Mouse (Mus musculus) T-helper 17 cell (primary cell): Measurements from ENCODE around the gene Evc2.

ENCODE experiments used
- in situ Hi-C, 2 experiments: fragments of 300-600 bp; cut with MboI, MseI; formaldehyde crosslinking; loops; 1 replicate in 1 of 2; 2 replicates in 1 of 2; pipeline ENCODE4 v1.15.1; 2025; ENCODE audit warnings: high pct_unique_total_duplicates in 2 of 2

Evc2 gene

DNA sequence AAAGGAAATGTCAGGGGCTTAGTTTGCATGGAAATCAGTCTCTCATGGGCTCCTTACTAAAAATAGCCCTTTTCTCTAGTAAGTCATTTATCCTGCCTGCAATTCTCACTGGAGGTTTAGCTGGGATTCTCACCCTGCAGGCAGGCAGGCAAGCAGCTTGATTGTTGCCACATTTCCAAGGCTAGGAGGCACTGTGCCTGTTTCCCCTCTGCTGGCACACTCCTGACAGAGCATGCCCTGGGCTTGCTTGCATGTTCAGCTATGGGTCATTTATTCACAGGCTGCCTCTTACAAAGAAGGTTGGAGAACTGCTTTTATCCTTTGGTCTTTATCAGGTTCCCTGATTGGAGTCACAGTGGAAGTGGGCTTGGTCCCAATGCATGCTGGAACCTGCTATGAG is 27.5 kb downstream of the Evc2 start:
- in situ Hi-C loops: no loop called here

DNA sequence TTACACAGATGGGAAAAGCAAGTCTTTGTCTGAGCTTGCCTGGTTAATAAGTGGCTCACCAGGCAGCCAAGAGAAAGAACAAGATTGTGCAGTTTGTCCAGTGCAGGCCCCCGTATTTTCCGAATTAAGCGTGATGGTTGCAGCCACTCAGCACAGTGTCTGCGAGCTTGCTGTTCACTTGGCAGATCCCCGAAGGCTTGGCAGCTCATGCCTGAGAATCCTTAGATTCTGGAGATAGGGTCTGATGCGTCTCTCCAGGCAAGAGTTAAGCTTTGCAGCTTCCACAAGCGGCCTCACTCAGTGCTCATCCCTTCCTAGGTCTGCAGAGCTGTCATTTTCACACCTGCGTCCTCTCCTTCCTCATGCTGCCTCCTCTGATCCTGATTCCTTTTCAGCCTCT is 30.5 kb downstream of the Evc2 start:
- in situ Hi-C loops: no loop called here

DNA sequence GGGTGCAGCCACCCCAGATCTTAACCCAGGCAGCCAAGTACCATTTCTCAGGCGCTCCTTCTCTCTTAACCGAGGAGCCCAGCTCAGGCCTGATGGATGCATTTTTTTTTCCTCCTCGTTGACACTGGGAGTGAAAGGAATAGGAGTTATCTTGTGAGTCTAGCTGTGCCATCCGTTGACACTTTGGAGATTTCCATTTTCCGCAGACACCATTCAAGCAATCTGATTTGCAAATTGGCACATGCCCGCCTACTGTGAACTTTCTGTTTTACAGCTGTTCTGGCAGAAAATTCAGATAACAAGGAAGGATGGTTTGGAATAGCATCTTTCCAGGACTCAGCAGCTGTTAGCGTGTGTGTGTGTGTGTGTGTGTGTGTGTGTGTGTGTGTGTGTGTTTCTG is 39.1 kb downstream of the Evc2 start:
- in situ Hi-C loops: loop anchor here in 1 of 2 experiments (5.0 kb wide), 1 partner anchor 710 kb away; no protein-coding TSS in a partner anchor

DNA sequence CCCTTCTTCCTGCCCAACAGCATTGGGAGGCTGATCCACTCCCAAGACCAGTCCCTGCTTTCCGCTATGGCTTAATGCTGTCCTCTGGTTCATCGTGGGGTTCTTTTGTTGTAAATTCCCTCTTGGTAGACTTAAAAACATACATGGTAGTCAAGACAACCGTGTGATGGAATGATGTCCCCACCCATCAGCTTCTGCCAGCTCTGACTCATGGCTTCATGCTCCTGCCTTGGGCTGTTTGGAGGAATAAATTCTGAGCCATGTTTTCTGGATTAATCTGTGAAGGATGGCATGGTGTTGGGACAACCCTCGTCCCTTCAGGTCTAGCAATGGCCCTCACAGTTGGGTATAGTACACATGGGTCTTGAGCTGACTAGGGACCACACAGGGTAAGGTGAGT is 42.3 kb downstream of the Evc2 start:
- in situ Hi-C loops: no loop called here

DNA sequence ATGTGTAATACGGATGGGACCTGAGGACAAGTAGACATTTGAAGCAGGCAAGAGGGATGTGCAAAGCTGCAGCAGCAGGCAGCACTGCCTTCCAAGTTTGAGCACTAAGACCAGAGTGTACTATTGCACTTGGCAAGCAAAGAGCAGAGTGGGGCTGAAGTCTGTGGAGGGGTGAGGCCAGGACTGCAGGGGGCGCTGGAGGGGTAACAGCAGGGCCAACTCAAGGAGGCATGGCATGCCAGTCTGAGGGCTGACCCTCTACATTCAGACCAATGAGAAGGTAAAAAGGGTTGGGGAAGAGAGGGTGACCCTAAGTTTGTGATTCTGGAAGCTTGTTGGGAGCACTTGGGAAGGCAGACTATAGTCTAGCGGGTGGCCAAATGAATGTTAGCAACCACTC is 45.3 kb downstream of the Evc2 start:
- in situ Hi-C loops: no loop called here

DNA sequence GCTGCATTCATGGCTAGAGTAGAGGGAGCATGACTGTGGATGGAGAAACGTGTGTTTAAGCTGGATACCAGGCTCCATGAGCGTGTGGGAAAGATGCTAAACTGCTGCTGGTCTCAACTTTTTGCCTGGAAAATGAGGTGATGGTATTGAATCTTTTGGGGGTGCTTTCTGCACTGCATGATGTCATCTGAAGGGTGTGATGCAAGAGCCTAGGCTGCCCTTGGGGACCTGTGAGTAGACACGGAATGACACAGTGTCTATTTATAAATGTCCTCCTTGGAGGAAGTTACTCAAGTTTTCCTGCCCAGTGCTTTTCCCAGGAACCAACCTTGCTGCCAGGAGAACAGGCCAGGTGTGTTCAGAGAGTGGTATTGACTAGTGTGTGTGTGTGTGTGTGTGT is 50.3 kb downstream of the Evc2 start:
- in situ Hi-C loops: no loop called here

DNA sequence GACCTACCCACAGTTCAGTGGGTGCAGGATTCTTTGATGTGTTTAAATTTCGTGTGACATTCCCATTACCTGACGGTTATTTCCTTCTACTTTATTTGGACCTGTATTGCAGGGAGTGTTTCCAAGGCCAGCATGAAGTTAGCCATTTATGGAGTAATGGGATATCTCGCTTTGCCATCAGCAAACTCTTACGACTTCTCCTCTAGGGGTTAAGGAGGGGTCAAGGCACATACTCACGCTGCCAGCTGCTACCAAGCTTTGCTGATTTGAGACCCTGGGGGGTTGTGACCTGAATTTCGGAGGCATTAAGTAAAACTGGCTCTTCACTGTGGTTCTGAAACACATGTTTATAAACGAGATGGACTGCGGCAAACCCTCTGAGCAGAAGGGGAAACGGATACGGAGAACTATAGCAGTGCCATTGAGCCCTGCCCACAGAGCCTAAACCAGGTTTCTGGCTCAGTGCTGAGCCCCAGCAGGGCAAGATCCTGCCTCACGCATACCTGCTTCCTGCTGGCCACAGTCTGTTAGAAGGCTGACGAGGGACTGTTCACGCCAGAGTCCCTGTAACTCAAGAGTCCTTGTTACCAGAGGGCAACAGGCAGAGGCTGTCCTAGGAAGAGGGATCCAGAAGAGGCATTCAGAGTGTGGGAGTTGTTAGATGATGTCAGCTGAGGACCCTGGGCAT is 51.7 kb downstream of the Evc2 start:
- in situ Hi-C loops: no loop called here

DNA sequence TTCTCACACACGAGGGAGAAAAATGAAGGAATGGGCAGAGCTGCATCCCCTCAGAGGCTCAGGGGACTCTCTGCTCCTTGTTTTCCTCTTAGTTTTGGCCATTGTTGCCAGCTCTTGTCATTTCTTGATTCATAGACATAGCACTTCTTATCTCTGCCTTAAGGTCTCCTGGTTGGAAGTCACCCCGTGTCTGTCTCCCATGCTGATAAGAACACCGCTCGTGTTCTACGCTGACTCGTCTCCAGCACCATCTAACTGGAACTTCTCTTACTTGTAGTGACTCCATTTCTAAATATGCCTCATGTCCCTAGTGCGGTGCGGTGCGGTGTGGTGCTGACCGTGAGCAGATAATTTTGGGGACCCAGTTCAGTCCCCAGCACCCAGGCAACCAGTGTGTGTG is 52.6 kb downstream of the Evc2 start:
- in situ Hi-C loops: no loop called here

DNA sequence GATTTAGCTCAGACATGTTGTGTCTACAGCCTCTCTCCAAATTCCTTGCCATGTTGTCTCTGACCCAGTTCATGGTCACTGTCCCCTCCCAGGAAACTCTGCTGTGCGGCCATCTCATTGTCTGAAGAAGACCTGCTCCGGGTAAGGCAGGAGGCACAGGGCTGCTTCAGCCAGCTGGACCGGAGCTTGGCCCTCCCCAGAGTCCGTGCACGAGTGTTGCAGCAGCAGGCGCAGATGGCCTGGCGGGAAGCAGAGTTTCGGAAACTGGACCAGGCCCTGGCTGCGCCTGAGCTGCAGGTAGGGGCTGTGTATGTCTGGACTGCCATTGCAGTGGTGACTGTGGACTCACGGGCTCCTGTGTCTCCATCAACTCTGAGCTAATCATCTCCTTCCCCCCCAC is 53.6 kb downstream of the Evc2 start:
- in situ Hi-C loops: no loop called here

DNA sequence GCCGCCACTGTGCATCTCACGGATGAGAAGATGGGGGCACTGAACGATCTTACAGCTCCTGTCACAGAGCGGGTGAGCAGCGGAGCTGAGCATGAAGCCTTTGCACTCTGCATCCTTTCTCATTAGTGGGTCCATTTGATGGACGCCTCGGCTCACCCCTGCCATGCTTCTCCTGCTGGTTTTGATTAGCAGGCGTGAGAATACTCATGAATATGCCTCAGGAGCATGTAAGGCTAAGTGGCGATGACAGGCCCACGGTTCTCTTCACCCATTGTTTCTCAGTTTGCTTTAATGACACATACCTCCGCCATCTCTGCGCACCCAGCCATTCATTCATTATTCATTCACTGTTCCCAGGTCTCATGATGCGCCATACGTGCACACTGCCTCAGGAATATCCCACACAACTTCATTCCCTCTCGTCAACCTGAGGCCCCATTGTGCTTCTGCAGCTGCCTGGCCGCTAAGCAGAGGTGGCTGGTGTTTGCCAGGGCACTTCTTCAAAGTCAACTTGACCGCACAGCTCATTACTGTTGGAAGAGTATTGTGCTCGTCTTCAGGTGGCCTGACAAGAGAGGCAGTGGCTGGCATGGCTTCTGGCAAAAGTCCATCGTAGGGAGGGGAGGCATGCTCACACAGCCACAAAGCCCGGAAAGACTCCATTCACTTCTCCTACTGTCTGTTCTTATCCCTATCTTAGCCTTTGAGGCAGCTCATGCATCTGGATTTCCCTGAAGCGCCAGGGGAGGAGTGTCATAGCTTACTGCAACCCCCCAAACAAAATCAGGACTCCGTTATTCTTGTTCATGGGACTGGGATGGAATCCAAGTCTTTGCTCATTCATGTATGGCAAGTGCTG is 57.1 kb downstream of the Evc2 start:
- in situ Hi-C loops: no loop called here

DNA sequence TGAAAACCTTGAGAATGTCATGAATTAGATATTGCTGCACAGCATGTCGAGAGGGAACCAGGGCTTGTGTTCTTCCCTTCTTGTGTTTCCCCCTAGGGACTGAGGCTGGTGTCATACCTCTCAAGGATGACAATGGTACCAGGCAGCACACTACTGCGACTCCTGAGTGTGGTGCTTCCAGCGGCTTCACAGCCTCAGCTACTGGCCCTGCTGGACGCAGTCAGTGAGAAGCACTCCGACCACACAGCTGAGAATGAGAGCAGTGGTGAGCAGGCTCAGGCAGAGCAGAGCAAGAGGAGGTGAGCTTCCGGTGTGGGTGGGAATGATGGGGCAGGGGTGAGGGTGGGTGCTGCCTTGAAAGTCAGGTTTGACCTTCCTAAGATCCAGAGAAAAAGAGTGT is 80.7 kb downstream of the Evc2 start:
- in situ Hi-C loops: no loop called here

DNA sequence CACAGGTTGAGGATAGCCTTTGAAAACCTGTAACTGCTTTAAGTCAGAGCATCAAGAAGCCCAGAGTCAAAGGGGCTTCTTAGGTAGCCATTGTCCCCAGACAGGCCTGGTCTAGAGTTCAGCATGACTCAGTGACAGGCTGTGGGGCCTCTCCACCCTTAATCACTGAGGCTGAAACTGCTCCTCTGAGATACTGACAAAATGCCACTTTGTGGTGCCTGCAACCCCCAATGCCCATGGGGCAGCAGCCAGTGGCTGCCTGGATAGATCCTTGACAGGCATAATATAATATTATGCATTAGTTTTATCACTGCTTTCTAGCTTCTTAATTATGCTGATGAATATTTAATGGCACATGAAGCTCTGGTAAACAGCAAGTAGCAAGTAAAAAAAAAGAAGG is 88.9 kb downstream of the Evc2 start:
- in situ Hi-C loops: no loop called here

DNA sequence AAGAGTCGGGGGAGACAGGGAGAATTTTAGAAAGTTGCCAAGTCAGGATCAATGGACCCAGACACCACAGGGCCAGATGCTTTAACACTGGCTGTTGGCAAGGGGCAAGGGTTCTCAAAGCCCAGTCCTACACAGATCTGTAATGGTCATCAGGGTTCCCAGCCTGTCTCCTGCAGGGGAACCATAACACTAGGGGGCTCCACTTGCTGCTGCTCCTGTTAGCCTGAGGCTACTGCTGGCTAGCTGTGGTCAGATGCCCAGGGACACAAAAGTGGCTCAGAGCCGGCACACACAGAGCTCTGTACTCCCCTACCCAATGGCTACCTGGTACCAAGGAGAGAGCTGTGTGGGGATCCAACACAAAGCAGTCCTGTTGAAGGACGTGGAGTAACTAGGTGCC is 97.1 kb downstream of the Evc2 start:
- in situ Hi-C loops: no loop called here

DNA sequence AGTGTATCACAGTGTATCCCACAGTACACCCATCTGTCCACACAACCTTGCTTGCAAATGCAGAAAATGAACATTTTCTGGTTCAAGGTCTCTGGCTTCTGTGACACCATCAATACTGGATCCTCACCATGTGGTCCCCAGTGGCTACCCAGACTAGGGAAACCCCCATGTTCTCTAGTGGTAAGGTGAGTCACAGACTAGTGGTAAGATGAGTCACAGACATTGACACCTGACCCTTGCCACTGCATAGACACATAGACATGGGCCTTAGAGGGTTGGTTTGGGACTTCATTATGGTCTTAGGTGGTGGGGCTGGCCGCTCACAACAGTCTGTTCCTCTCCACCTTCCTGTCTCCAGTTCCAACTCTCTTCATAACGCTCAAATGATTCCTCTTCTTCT is 104.5 kb downstream of the Evc2 start:
- in situ Hi-C loops: no loop called here

DNA sequence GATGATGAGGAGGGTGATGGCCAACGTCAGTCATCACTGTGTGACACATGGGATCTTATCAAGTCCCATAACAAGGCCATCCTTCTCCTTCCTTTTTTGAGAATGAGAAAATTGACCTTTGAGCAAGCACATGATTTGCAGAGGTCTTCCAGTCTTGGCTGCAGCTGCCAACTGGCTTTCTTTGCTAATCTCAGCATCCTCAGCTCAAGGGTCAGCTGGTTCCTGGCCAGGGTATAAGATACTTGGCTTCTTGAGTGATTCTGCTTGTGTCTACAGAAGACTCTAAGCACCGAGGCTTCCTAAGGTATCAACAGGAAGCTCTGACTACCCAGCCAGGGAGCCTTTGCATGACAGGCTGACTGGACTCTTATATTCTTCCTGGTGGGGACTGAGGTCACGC is 109.2 kb downstream of the Evc2 start:
- in situ Hi-C loops: no loop called here

DNA sequence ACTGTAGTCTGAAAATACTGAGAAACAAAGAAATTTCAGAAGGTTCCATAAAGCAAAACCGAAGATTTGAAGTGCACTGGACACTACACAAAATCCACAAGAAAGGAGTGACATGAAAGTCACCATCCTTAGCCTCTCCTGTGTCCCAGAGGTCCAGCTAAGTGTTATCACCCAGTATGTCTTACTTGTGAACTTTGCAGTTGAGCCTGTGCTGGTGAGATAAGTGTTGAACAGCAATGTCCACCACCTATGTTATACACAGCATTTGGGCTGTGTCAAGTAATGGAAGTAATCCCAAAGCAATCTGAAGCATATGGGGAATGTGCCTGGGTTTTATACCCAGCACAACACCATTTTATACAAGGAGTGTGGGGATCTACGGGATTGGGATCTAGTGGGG is 118.3 kb downstream of the Evc2 start:
- in situ Hi-C loops: loop anchor here in 1 of 2 experiments (10.0 kb wide), 1 partner anchor 1488 kb away; no protein-coding TSS in a partner anchor

DNA sequence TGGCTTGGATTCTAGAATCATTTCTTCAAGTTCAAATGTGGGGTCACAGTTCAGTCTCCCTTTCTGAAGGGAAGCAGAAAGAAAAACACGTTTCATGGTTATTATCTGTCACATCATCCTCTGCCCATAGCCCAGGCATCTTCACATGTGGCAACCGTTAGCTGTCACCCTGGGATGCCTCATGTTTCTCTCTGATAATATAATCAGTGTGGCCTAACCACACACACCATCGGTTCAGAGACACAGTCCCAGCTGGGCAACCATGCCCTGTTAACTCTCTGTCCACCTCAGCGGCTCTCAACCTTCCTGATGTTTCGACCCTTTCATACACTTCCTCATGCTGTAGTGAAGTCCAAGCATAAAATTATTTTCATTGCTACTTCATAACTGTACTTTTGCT is 118.9 kb downstream of the Evc2 start:
- in situ Hi-C loops: loop anchor here in 1 of 2 experiments (10.0 kb wide), 1 partner anchor 1488 kb away; no protein-coding TSS in a partner anchor

DNA sequence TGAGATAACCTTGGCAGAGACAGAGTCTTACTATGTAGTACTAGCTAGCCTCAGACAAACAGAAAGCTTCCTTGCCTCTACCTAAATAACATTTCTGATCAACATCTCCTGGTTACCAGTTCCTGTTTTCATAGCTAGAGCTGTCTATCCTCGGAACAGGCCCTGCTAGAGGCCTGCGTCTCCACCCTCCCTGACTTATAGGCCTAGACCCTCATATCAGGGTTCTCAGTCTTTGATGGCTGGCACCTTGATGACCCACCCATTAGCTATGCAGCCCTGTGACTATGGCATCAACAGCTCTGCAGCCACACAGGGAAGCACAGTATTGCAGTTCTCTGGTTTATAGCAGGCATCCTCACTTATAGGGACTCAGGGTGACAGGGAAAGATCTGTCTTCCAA is 119.5 kb downstream of the Evc2 start:
- in situ Hi-C loops: loop anchor here in 1 of 2 experiments (10.0 kb wide), 1 partner anchor 1487 kb away; no protein-coding TSS in a partner anchor

DNA sequence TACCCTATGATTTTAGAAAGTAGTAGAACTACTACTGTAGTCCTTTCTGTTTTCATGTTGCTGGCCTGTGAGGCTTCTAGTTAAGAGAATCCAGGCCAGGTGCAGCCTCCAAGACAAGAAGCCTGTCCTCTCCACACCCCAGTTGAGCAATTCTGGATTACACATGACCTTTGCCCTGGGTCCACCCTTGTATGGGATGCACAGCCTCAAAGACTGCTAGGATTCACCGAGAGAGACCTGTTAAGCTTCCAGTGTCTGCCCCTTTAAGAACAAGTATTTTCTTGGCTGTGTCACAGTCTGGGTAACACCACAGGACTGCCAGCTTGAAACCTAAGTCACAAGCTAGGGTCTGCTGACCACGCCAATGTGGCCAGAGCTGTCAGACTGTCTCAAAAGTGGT is 119.9 kb downstream of the Evc2 start:
- in situ Hi-C loops: loop anchor here in 1 of 2 experiments (10.0 kb wide), 1 partner anchor 1487 kb away; no protein-coding TSS in a partner anchor

DNA sequence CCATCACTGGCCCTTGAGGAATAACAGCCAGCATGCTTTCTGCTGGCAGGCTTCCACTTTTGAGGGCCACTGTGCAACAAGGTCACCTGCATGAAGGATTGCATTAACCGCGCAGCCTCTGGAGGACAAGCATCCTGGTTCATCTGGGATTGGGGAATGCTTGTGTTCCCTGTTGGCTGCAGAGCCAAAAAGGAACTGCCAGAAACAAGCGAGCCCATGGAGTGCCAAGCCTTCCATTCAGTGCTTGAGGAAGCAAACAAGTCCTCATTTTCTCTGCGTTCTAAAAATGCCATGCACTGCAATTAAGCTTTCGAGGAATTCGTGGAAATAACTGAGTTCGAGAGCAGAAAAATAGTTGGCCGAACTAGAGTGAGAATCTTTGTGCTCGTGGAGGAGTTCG is 127.2 kb downstream of the Evc2 start:
- in situ Hi-C loops: no loop called here

DNA sequence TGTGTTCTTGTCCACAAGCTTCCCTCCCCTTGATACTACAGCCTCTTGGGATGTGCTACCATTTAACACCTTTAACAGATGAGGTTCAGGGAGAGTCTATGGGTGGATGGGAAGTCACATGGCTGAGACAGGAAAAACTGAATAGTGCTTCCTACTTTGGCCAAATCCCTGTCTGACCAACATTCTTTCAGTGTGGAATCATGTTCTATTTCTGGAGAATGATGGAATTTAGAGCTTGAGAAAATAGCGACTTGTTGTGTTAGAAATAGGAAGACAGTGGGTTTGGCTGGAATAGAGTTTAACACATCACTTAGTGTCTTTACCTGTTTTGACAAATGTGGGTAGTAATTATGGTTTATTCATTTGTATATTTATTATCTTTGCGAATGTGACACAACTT is 129.3 kb downstream of the Evc2 start:
- in situ Hi-C loops: no loop called here

DNA sequence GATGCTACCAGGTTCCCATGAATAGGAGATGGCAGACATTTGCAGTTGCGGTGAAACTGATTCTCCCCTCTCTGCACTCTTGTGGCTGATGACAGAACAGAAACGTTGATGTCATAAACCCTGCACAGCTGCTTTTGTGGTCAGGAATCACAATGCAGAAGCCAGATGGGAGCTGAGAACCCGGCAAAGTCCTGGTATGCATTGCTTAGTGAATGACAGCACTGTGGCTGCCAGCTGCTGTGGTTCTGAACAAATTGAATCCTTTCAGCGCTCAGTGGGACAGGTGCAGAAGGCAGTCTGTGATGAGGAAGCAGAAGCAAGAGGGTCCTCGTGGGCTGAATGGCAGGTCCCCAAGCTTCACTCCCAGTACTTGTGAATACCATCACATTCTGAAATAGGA is 130.7 kb downstream of the Evc2 start:
- in situ Hi-C loops: no loop called here

DNA sequence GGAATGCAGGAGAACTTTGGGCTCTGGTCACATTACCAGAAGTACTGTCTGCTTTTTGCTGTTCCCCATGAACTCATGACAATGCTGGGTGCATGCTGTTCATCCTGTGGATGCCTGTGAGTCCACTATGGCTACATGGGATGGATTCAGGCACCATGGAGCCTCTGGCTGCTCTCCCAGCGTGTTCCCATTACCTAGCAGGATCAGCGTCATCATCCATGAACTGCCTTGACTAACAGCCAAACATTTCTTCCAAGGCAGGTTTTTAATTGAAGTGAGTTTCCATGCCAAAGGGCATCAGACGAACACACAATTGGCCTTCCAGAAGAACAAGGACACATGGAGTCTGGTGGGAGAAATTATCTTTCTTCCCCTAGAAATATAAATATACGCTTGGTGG is 133.3 kb downstream of the Evc2 start:
- in situ Hi-C loops: no loop called here
